Mouse (Mus musculus): ENCODE measurements around the gene Ubr3. TPM values are rescaled to one million over a fixed set of nuclear protein-coding genes. Genes with fewer than 3 reads are reported as not detected.
"Not testable (repeated sequence)": the region's sequence is repeated elsewhere in the genome, so short reads cannot be mapped to it uniquely, and the experiment has no call there.

Ubr3 gene
- total RNA-seq, 1 experiment from 2014 or later, result 45.1 TPM

- ATAC-seq (replicated peaks; ENCODE audit: insufficient number of reproducible peaks, low FRiP score, low TSS enrichment, poor library complexity, severe bottlenecking), result peak; percentile 73
Observed at GRCm38 (mm10) chr2:69897618-69898575, 851 bp downstream of the Ubr3 start.

GRCm38 (mm10) chr2:69903541-69903940 lies 6.5 kb downstream of the Ubr3 start:
- ATAC-seq (replicated peaks; ENCODE audit: insufficient number of reproducible peaks, low FRiP score, low TSS enrichment, poor library complexity, severe bottlenecking), result no peak

GRCm38 (mm10) chr2:69907394-69907793 lies 10.3 kb downstream of the Ubr3 start:
- not testable (repeated sequence) for ATAC-seq (replicated peaks; ENCODE audit: insufficient number of reproducible peaks, low FRiP score, low TSS enrichment, poor library complexity, severe bottlenecking)

GRCm38 (mm10) chr2:69912801-69913200 lies 15.8 kb downstream of the Ubr3 start:
- ATAC-seq (replicated peaks; ENCODE audit: insufficient number of reproducible peaks, low FRiP score, low TSS enrichment, poor library complexity, severe bottlenecking), result no peak

GRCm38 (mm10) chr2:69917301-69917700 lies 20.3 kb downstream of the Ubr3 start:
- no peak for ATAC-seq (replicated peaks; ENCODE audit: insufficient number of reproducible peaks, low FRiP score, low TSS enrichment, poor library complexity, severe bottlenecking)

- no peak for ATAC-seq (replicated peaks; ENCODE audit: insufficient number of reproducible peaks, low FRiP score, low TSS enrichment, poor library complexity, severe bottlenecking)
Observed at GRCm38 (mm10) chr2:69924943-69925342, 27.9 kb downstream of the Ubr3 start.

GRCm38 (mm10) chr2:69936331-69936730 lies 39.3 kb downstream of the Ubr3 start:
- ATAC-seq (replicated peaks; ENCODE audit: insufficient number of reproducible peaks, low FRiP score, low TSS enrichment, poor library complexity, severe bottlenecking), result no peak

- no peak for ATAC-seq (replicated peaks; ENCODE audit: insufficient number of reproducible peaks, low FRiP score, low TSS enrichment, poor library complexity, severe bottlenecking)
Observed at GRCm38 (mm10) chr2:69939226-69939625, 42.2 kb downstream of the Ubr3 start.

- ATAC-seq (replicated peaks; ENCODE audit: insufficient number of reproducible peaks, low FRiP score, low TSS enrichment, poor library complexity, severe bottlenecking), result no peak
Observed at GRCm38 (mm10) chr2:69939649-69940048, 42.6 kb downstream of the Ubr3 start.

GRCm38 (mm10) chr2:69941391-69942030 lies 44.5 kb downstream of the Ubr3 start:
- ATAC-seq (replicated peaks; ENCODE audit: insufficient number of reproducible peaks, low FRiP score, low TSS enrichment, poor library complexity, severe bottlenecking), result no peak

- ATAC-seq (replicated peaks; ENCODE audit: insufficient number of reproducible peaks, low FRiP score, low TSS enrichment, poor library complexity, severe bottlenecking), result no peak
Observed at GRCm38 (mm10) chr2:69952849-69953248, 55.8 kb downstream of the Ubr3 start.

- no peak for ATAC-seq (replicated peaks; ENCODE audit: insufficient number of reproducible peaks, low FRiP score, low TSS enrichment, poor library complexity, severe bottlenecking)
Observed at GRCm38 (mm10) chr2:69955635-69956034, 58.6 kb downstream of the Ubr3 start.

- ATAC-seq (replicated peaks; ENCODE audit: insufficient number of reproducible peaks, low FRiP score, low TSS enrichment, poor library complexity, severe bottlenecking), result no peak
Observed at GRCm38 (mm10) chr2:69957622-69958021, 60.6 kb downstream of the Ubr3 start.

GRCm38 (mm10) chr2:69974896-69975295 lies 77.8 kb downstream of the Ubr3 start:
- no peak for ATAC-seq (replicated peaks; ENCODE audit: insufficient number of reproducible peaks, low FRiP score, low TSS enrichment, poor library complexity, severe bottlenecking)

GRCm38 (mm10) chr2:69989224-69989623 lies 92.2 kb downstream of the Ubr3 start:
- ATAC-seq (replicated peaks; ENCODE audit: insufficient number of reproducible peaks, low FRiP score, low TSS enrichment, poor library complexity, severe bottlenecking), result no peak

GRCm38 (mm10) chr2:69990647-69991046 lies 93.6 kb downstream of the Ubr3 start:
- ATAC-seq (replicated peaks; ENCODE audit: insufficient number of reproducible peaks, low FRiP score, low TSS enrichment, poor library complexity, severe bottlenecking), result no peak

GRCm38 (mm10) chr2:69994082-69994736 lies 97.2 kb downstream of the Ubr3 start:
- not testable (repeated sequence) for ATAC-seq (replicated peaks; ENCODE audit: insufficient number of reproducible peaks, low FRiP score, low TSS enrichment, poor library complexity, severe bottlenecking)

GRCm38 (mm10) chr2:69994779-69995178 lies 97.7 kb downstream of the Ubr3 start:
- ATAC-seq (replicated peaks; ENCODE audit: insufficient number of reproducible peaks, low FRiP score, low TSS enrichment, poor library complexity, severe bottlenecking), result no peak

GRCm38 (mm10) chr2:69999097-69999770 lies 102.2 kb downstream of the Ubr3 start:
- no peak for ATAC-seq (replicated peaks; ENCODE audit: insufficient number of reproducible peaks, low FRiP score, low TSS enrichment, poor library complexity, severe bottlenecking)

All from monocyte, adult 5-6 weeks (primary cell).